Mouse (Mus musculus) small intestine, adult 2 months (tissue): ENCODE measurements around the gene Mcat. TPM values are rescaled to one million over a fixed set of nuclear protein-coding genes. Genes with fewer than 3 reads are reported as not detected.

Source experiments
- H3K27ac ChIP-seq: fragments of 200-500 bp; 2 replicates; pipeline ENCODE4 v1.5.1; 2012; ENCODE audit warnings: low read depth, low read length, control low read depth, inconsistent platforms; ENCODE audit not compliant: insufficient read depth
- H3K27me3 ChIP-seq: fragments of 200-500 bp; 2 replicates; pipeline ENCODE4 v1.6.1; 2012; ENCODE audit warnings: mild to moderate bottlenecking, moderate library complexity, low read length, inconsistent platforms; ENCODE audit not compliant: control insufficient read depth, insufficient read depth
- H3K36me3 ChIP-seq: fragments of 200-500 bp; 2 replicates; pipeline ENCODE4 v1.6.1; 2012; ENCODE audit warnings: mild to moderate bottlenecking, low read length, control low read depth, inconsistent platforms; ENCODE audit not compliant: control insufficient read depth, insufficient read depth
- H3K4me1 ChIP-seq: fragments of 200-500 bp; 2 replicates; pipeline ENCODE4 v1.6.1; 2012; ENCODE audit warnings: low read length, inconsistent platforms, mixed read lengths; ENCODE audit not compliant: control insufficient read depth, insufficient read depth, insufficient read length
- H3K4me3 ChIP-seq: fragments of 200-500 bp; 2 replicates; pipeline ENCODE4 v1.5.1; 2012; ENCODE audit warnings: low read depth, mild to moderate bottlenecking, control low read depth, inconsistent platforms, low read length, moderate library complexity
- CTCF ChIP-seq: fragments of 200-500 bp; IDR thresholded peaks from 2 replicates; pipeline ENCODE4 v1.5.1; 2012; ENCODE audit warnings: low read depth, mild to moderate bottlenecking, control low read depth, inconsistent platforms, low read length, moderate library complexity, mixed read lengths; ENCODE audit not compliant: insufficient replicate concordance, insufficient read length; ENCODE audit errors: extremely low read depth
- POLR2A ChIP-seq: fragments of 200-500 bp; IDR thresholded peaks from 2 replicates; pipeline ENCODE4 v1.6.1; 2012; ENCODE audit warnings: low read depth, mild to moderate bottlenecking, control low read depth, inconsistent platforms, low read length, moderate library complexity
- WGBS: fragments of 180-500 bp; shearing (Covaris S2); methylation state at CpG from one replicate; pipeline ENCODE4 v1.1.7; 2018; 5-methylcytosine and 5-hydroxymethylcytosine counted together
- polyA plus RNA-seq: library from polyadenylated mRNA; depleted of rRNA; stranded (reverse); fragments of >200 nt; gene quantifications from 2 replicates; pipeline ENCODE4 v1.2.3, GENCODE M21; 2012; rRNA removed

Mcat gene
- polyA plus RNA-seq, result 10.4 and 15.1 TPM in 2 replicates

- WGBS, result under 1% methylated on average over 28 of the region's 28 CpGs
- H3K4me3 ChIP-seq, result peak within 1 kb of the TSS; percentile 78
Observed at GRCm38 (mm10) chr15:83563327-83563856, at the start of gene Mcat, which contains the start of gene Tspo. Gene Mcat (minus strand): TSS chr15:83563787. Gene Tspo (plus strand): TSS chr15:83563592.

DNA sequence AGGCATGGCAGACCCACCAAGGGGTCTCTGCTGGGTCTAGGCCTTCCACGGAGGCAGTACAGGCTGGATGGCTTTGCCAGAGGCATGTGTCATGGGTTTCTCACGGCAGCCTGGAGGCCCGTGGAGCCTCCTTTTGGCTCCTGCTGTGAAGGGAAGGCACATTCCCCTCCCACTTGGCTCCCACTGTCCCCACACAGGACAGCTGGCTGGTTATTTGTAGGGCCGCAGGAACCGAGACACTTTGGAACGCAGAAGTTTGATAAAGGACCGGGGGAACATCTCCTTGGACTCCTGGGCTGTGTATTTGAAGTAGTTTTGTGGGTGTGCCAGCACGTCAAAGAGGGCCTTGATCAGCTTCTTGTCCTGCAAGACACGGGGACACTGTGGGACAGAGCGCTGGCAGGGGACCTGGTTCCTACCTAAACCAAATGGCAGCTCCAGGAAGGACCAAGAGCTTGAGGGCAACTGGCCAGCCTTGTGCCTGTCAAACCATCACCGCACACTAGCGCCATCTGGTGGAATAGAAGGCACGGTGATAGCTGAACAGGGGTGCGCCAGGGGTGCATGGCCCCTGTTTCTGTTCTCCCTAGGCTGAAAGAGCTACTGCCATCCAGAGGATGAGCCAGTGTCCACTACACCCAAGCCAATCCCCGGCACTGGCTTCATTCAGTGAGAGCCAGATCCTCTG lies 43.7 kb upstream of the Mcat start:
- Histone ChIP-seq H3K36me3 (no peaks in the 10 kb centered on the region), H3K27ac (no peak overlapping the region), H3K4me3 (no peak overlapping the region), H3K27me3 (no peaks in the 10 kb centered on the region), H3K4me1 (no peaks in the 10 kb centered on the region)
- 46% methylated on average over 15 of the region's 15 CpGs for WGBS
- TF ChIP-seq CTCF (peak; percentile 69; the same call in 1 of the 2 replicates), POLR2A (no peak)

More at GRCm38 (mm10) chr15:83563327-83563856, at the start of gene Mcat, which contains the start of gene Tspo:
- Histone ChIP-seq H3K27me3 (no peaks in the 10 kb centered on the region), H3K27ac (peak within 1 kb of the TSS; percentile 59), H3K36me3 (no peaks in the 10 kb centered on the region), H3K4me1 (peaks cover 6% of the 10 kb centered on the region; the same call in 1 of the 2 replicates)
- TF ChIP-seq POLR2A, result no peak
- no peak for TF ChIP-seq CTCF

GRCm38 (mm10) chr15:83606700-83607099 lies 43.1 kb upstream of the Mcat start:
- Histone ChIP-seq H3K4me3 (no peak overlapping the region), H3K27me3 (no peaks in the 10 kb centered on the region), H3K27ac (no peak overlapping the region), H3K4me1 (no peaks in the 10 kb centered on the region), H3K36me3 (no peaks in the 10 kb centered on the region)
- WGBS, result 89% methylated on average over 8 of the region's 8 CpGs
- no peak for TF ChIP-seq POLR2A
- no peak for TF ChIP-seq CTCF

GRCm38 (mm10) chr15:83606216-83606615 lies 42.6 kb upstream of the Mcat start:
- Histone ChIP-seq H3K36me3 (no peaks in the 10 kb centered on the region), H3K4me3 (no peak overlapping the region), H3K27ac (no peak overlapping the region), H3K27me3 (no peaks in the 10 kb centered on the region), H3K4me1 (no peaks in the 10 kb centered on the region)
- WGBS, result 89% methylated on average over 11 of the region's 11 CpGs
- TF ChIP-seq CTCF (no peak), POLR2A (no peak)

DNA sequence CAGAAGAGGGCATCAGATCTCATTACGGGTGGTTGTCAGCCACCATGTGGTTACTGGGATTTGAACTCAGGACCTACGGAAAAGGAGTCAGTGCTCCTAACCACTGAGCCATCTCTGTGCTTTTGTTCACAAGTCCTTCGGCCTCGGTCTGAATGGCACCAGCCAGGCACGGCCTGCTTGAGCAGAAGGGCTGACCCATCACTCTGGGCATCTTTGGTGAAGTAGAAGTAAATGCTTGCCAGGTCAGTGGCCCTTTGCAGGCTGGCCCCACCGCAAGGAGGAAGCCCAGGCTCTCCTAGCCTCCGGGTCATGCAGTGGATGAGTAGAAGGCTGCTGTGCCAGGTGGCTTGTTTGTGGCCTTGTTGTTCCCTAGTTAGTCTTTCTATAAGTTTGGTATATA lies 39.8 kb upstream of the Mcat start:
- WGBS, result 95% methylated on average over 7 of the region's 7 CpGs
- no peaks in the 10 kb centered on the region for H3K4me1 ChIP-seq
- TF ChIP-seq POLR2A (no peak), CTCF (no peak)

GRCm38 (mm10) chr15:83603046-83603396 lies 39.4 kb upstream of the Mcat start:
- H3K27me3 ChIP-seq, result no peaks in the 10 kb centered on the region
- H3K36me3 ChIP-seq, result no peaks in the 10 kb centered on the region
- no peaks in the 10 kb centered on the region for H3K4me1 ChIP-seq
- no peak overlapping the region for H3K4me3 ChIP-seq
- WGBS, result 87% methylated on average over 1 of the region's 1 CpGs
- 0 out of 2 replicates have a peak overlapping the region, but pooled peaks have one; percentile 2 for H3K27ac ChIP-seq
- TF ChIP-seq CTCF (no peak), POLR2A (no peak)

More for the DNA sequence above, 39.8 kb upstream of the Mcat start:
- no peak overlapping the region for H3K27ac ChIP-seq
- H3K4me3 ChIP-seq, result no peak overlapping the region
- no peaks in the 10 kb centered on the region for H3K27me3 ChIP-seq
- H3K36me3 ChIP-seq, result no peaks in the 10 kb centered on the region

DNA sequence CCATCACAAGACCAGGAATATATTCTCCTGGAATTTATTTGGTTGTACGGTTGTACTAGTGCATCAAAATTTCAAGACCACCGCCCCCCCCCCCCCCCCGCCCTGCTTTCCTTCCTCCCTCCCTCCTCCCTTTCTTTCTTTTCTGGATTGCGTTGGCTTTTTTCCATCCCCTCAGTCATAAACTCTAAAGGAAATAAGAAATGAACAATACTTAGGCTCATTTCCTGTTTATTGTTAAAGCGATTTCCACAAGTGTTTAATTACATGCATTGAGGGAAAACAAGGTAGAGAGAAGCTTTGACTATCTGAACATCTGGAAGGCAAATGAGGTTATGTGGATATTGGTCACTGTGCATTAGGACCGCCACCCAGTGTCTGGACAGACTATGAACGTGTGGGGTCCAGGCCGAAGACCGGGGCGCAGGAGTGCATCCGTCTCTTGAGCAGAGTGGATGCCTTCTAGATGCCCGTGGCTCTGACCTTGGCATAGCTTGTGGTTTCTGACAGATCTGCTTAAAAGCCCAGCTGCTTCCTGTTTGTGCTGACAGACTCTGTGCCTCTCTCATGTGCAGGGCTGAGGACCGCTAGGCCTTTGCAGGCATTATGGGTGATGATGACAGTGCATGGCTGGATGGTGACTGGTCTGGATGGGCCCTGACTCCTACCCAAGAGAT lies 38.9 kb upstream of the Mcat start:
- no peaks in the 10 kb centered on the region for H3K27me3 ChIP-seq
- WGBS, result 59% methylated on average over 13 of the region's 13 CpGs
- H3K4me3 ChIP-seq, result no peak overlapping the region
- H3K27ac ChIP-seq, result 0 out of 2 replicates have a peak overlapping the region, but pooled peaks have one; percentile 33
- TF ChIP-seq POLR2A, result no peak
- no peak for TF ChIP-seq CTCF
- no peaks in the 10 kb centered on the region for H3K36me3 ChIP-seq
- no peaks in the 10 kb centered on the region for H3K4me1 ChIP-seq
